Mouse (Mus musculus) embryonic facial prominence, embryonic 14.5 days (tissue): ENCODE measurements around the gene Vipr2. TPM values are rescaled to one million over a fixed set of nuclear protein-coding genes. Genes with fewer than 3 reads are reported as not detected.

Experiments used
- ATAC-seq: fragments of 200-750 bp; cut with Nextera tagmentation; 2 replicates; pipeline ENCODE4 v1.8.0; 2017; ENCODE audit warnings: low read depth, moderate number of reproducible peaks, moderate TSS enrichment
- DNase-seq: peaks from one replicate; pipeline ENCODE4 v3.0.0-alpha.2; 2015; ENCODE audit warnings: low spot score
- H3K27ac ChIP-seq: fragments of 300-500 bp; sonication (generic); replicated peaks from 2 replicates; pipeline ENCODE4 v1.5.1; 2014; ENCODE audit warnings: low read depth, mild to moderate bottlenecking, low read length, moderate library complexity
- H3K27me3 ChIP-seq: fragments of 300-500 bp; sonication (generic); replicated peaks from 2 replicates; pipeline ENCODE4 v1.6.1; 2014; ENCODE audit warnings: low read length; ENCODE audit not compliant: control insufficient read depth, insufficient read depth
- H3K36me3 ChIP-seq: fragments of 300-500 bp; sonication (generic); 2 replicates; pipeline ENCODE4 v1.6.1; 2014; ENCODE audit warnings: low read length, mixed read lengths; ENCODE audit not compliant: control insufficient read depth, insufficient read depth
- H3K4me1 ChIP-seq: fragments of 300-500 bp; sonication (generic); 2 replicates; pipeline ENCODE4 v1.6.1; 2014; ENCODE audit warnings: antibody characterized with exemption, low read length; ENCODE audit not compliant: control insufficient read depth, insufficient read depth
- H3K4me2 ChIP-seq: fragments of 300-500 bp; sonication (generic); 2 replicates; pipeline ENCODE4 v1.6.1; 2014; ENCODE audit warnings: low read depth, mild to moderate bottlenecking, low read length, moderate library complexity, mixed read lengths
- H3K4me3 ChIP-seq: fragments of 300-500 bp; sonication (generic); 2 replicates; pipeline ENCODE4 v1.5.1; 2014; ENCODE audit warnings: low read depth, mild to moderate bottlenecking, low read length
- H3K9ac ChIP-seq: fragments of 300-500 bp; sonication (generic); 2 replicates; pipeline ENCODE4 v1.6.1; 2014; ENCODE audit warnings: low read depth, mild to moderate bottlenecking, low read length, moderate library complexity, mixed read lengths
- H3K9me3 ChIP-seq: fragments of 300-500 bp; sonication (generic); 2 replicates; pipeline ENCODE4 v1.6.1; 2016; ENCODE audit warnings: low read length; ENCODE audit not compliant: control insufficient read depth
- microRNA-seq: library from miRNA; unstranded; fragments of <30 nt; microRNA quantifications from one replicate; pipeline ENCODE4, GENCODE M21; 2016; ENCODE audit warnings: borderline number of aligned reads
- polyA plus RNA-seq: library from polyadenylated mRNA; unstranded; fragments of >200 nt; fragmentation: Nextera tagmentation; extraction: Ambion mirVana; gene quantifications from 2 replicates; pipeline ENCODE4 v1.2.1, GENCODE M21; 2014

Vipr2 gene
- polyA plus RNA-seq, 1 experiment from 2014 or later = 3.6 TPM

GRCm38 (mm10) chr12:116194641-116195040 is 117.1 kb downstream of the Vipr2 start:
- ATAC-seq (no peak), DNase-seq (no peak)
- Histone ChIP-seq H3K36me3 (no peaks in the 10 kb centered on the region), H3K27ac (no peak overlapping the region), H3K27me3 (no peaks in the 10 kb centered on the region), H3K9ac (no peak overlapping the region), H3K4me3 (no peak overlapping the region), H3K9me3 (no peaks in the 10 kb centered on the region), H3K4me1 (no peaks in the 10 kb centered on the region), H3K4me2 (no peak overlapping the region)

Small RNA genes lying within 50 kb of the gene (microRNA-seq; reads per million reads assigned to microRNA genes)
- not detected for gene Gm44372

Other genes starting within 250 kb of the Vipr2 start
- 41.7 and 51.2 TPM in 2 replicates for gene Zfp386, start 30.0 kb upstream of the Vipr2 start, polyA plus RNA-seq
- 18.6 and 23.6 TPM in 2 replicates for gene Wdr60, start 185.3 kb downstream of the Vipr2 start, polyA plus RNA-seq
- not detected in 2 replicates for gene Gm11027, start 197.7 kb downstream of the Vipr2 start, polyA plus RNA-seq
- 28.5 and 30.6 TPM in 2 replicates for gene Esyt2, start 203.5 kb downstream of the Vipr2 start, polyA plus RNA-seq